Mouse (Mus musculus) small intestine, adult 2 months (tissue): ENCODE data around the gene Srsx.
"Not testable (repeated sequence)": the region's sequence is repeated elsewhere in the genome, so short reads cannot be mapped to it uniquely, and the experiment has no call there.

Experiments
- CTCF ChIP-seq: fragments of 200-500 bp; IDR thresholded peaks from 2 replicates; pipeline ENCODE4 v1.5.1; 2012; ENCODE audit warnings: low read depth, mild to moderate bottlenecking, control low read depth, inconsistent platforms, low read length, moderate library complexity, mixed read lengths; ENCODE audit not compliant: insufficient replicate concordance, insufficient read length; ENCODE audit errors: extremely low read depth
- POLR2A ChIP-seq: fragments of 200-500 bp; IDR thresholded peaks from 2 replicates; pipeline ENCODE4 v1.6.1; 2012; ENCODE audit warnings: low read depth, mild to moderate bottlenecking, control low read depth, inconsistent platforms, low read length, moderate library complexity

DNA sequence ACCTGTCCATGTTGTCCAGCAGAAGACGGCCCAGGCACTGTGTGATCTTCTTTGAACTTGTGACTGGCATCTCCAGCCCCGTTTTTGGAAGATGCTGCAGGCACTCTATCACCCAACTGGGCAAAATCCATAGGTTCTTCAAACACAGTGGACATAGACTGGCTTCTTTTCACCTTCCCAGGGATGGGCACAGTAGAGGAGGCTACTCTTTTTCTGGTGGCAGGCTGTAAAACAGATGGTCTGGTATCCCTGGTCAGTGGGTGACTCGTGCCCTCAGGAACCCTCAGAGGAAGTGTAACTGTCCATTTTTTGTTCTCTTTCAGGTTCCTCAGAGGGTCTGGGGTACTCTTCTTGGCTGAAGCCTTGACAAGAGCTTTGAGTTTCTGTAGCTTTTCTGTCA lies 24.5 kb upstream of the Srsx start, which contains the start of gene Gm17577:
- not testable (repeated sequence) for TF ChIP-seq CTCF, POLR2A
